Mouse (Mus musculus): ENCODE results near the gene Gm7029. TPM values are rescaled to one million over a fixed set of nuclear protein-coding genes. Genes with fewer than 3 reads are reported as not detected.

The Gm7029 gene
- total and polyA plus RNA-seq, 3 experiments, result not detected

DNA sequence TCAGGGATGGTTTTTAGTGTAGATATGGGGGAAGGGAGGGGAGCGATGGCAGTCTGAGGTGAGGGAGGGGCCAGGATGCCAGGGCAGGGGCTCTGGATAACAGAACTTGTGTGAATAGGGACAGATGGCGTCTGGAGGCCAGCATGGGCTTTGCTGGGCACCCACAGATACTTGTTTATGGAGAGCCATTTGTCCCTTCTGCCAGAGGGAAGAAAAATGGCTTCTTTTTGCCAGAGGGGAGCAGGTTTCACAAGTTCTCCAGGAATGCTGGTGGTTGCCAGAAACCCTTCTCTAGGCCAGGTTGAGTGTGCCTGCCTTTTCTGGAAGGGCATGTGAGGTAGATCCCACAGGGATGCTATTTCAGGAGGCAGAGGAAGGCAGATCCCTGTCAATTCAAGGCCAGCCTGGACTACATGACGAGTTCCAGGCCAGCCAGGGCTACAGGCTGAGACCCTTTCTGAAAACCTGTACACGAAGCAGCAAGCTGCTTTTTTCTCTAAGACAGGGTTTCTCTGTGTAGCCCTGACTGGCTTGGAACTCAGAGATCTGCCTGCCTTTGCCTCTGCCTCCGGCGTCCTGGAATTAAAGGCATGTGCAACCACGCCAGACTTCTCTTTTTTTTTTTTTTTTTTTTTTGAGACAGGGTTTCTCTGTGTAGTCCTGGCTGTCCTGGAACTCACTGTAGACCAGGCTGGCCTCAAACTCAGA, 26.8 kb downstream of the Gm7029 start:
- dilution Hi-C loops (cut with MboI; ENCODE audit: extremely low pct_ligation_motif_present, extremely low pct_unique_long_range_greater_than_20kb, low sequenced_read_pairs), result no loop called here
- no peak overlapping the region for H3K9ac ChIP-seq (ENCODE audit: insufficient read depth, low read depth)

DNA sequence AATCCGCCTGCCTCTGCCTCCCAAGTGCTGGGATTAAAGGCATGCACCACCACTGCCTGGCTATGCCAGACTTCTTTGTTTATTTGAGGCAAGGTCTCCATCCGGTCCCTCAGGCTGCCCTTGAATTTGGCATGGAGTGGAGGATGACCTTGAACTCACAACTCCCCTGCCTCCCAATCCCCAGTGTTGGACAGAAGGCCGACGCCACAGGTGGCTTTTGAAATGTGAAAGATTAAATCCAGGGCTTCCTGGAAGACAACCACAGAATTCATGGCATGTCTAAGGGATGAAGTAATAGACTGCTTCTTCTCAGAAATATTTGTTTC, 27.3 kb downstream of the Gm7029 start:
- H3K27me3 ChIP-seq (replicated peaks), result no peaks in the 10 kb centered on the region
- no peak overlapping the region for H3K4me3 ChIP-seq (replicated peaks in 1 of 3; ENCODE audit: low read depth in 2 of 3, low read length in 2 of 3, poor library complexity in 1 of 3)
- peaks cover 0 to 10% of the 10 kb centered on the region in 2 experiments; a peak in 2 of 4 replicates for H3K4me1 ChIP-seq (ENCODE audit: control insufficient read depth in 1 of 2, insufficient read depth in 2 of 2)
- H3K27ac ChIP-seq (ENCODE audit: insufficient read depth, low read depth), result no peak overlapping the region
- H3K4me2 ChIP-seq (ENCODE audit: insufficient read depth, low read depth, poor library complexity, severe bottlenecking), result no peak overlapping the region
- dilution Hi-C loops (cut with MboI; ENCODE audit: extremely low pct_ligation_motif_present, extremely low pct_unique_long_range_greater_than_20kb, low sequenced_read_pairs) (no loop called here), in situ Hi-C loops (cut with MboI; ENCODE audit: low pct_ligation_motif_present, low pct_unique_long_range_greater_than_20kb, low sequenced_read_pairs) (no loop called here)
- H3K9ac ChIP-seq (ENCODE audit: insufficient read depth, low read depth), result no peak overlapping the region
- no peak for DNase-seq (ENCODE audit: extremely low read depth)
- H3K79me2 ChIP-seq (replicated peaks; ENCODE audit: control insufficient read depth, extremely low read depth, insufficient read depth, poor library complexity, severe bottlenecking), result no peaks in the 10 kb centered on the region
- TF ChIP-seq POLR2A (IDR thresholded peaks at IDR 0.05; ENCODE audit: low read depth, low read length) (no peak), SIN3A (IDR thresholded peaks at IDR 0.05; ENCODE audit: low read length) (no peak), BHLHE40 (IDR thresholded peaks at IDR 0.05; ENCODE audit: low read depth, low read length) (no peak), MAFK (IDR thresholded peaks at IDR 0.05; ENCODE audit: insufficient replicate concordance, low read length) (no peak), MAZ (IDR thresholded peaks at IDR 0.05; ENCODE audit: low read depth, low read length) (no peak), ZKSCAN1 (IDR thresholded peaks at IDR 0.05; ENCODE audit: borderline replicate concordance, low read depth, low read length) (no peak), MEF2A (IDR thresholded peaks at IDR 0.05; ENCODE audit: borderline replicate concordance, low read depth, low read length) (no peak), PAX5 (IDR thresholded peaks at IDR 0.05; ENCODE audit: low read length) (no peak), E2F4 (IDR thresholded peaks at IDR 0.05; ENCODE audit: insufficient replicate concordance, low read depth, low read length) (no peak), ELF1 (IDR thresholded peaks at IDR 0.05; ENCODE audit: low read depth, low read length) (no peak), CHD2 (IDR thresholded peaks at IDR 0.05; ENCODE audit: low read length) (no peak), TCF12 (IDR thresholded peaks at IDR 0.05; ENCODE audit: low read depth, low read length) (no peak), ZNF384 (IDR thresholded peaks at IDR 0.05; ENCODE audit: low read depth, low read length) (no peak), EP300 (IDR thresholded peaks at IDR 0.05; ENCODE audit: low read length) (no peak), NRF1 (IDR thresholded peaks at IDR 0.05; ENCODE audit: low read depth, low read length) (no peak), IRF4 (IDR thresholded peaks at IDR 0.05; ENCODE audit: low read depth, low read length) (no peak)
- H3K9me3 ChIP-seq (replicated peaks; ENCODE audit: low read length), result no peaks in the 10 kb centered on the region
- no peaks in the 10 kb centered on the region for H3K36me3 ChIP-seq (replicated peaks in 1 of 2; ENCODE audit: control insufficient read depth in 1 of 2, insufficient read depth in 1 of 2, low read length in 1 of 2)

More for the DNA sequence above, 26.8 kb downstream of the Gm7029 start:
- Histone ChIP-seq H3K36me3 (replicated peaks in 1 of 2; ENCODE audit: control insufficient read depth in 1 of 2, insufficient read depth in 1 of 2, low read length in 1 of 2) (no peaks in the 10 kb centered on the region), H3K4me3 (replicated peaks in 1 of 3; ENCODE audit: low read depth in 2 of 3, low read length in 2 of 3, poor library complexity in 1 of 3) (no peak overlapping the region), H3K27ac (ENCODE audit: insufficient read depth, low read depth) (no peak overlapping the region), H3K79me2 (replicated peaks; ENCODE audit: control insufficient read depth, extremely low read depth, insufficient read depth, poor library complexity, severe bottlenecking) (no peaks in the 10 kb centered on the region), H3K27me3 (replicated peaks) (no peaks in the 10 kb centered on the region), H3K4me2 (ENCODE audit: insufficient read depth, low read depth, poor library complexity, severe bottlenecking) (no peak overlapping the region), H3K4me1 (ENCODE audit: control insufficient read depth in 1 of 2, insufficient read depth in 2 of 2) (peaks cover 0 to 10% of the 10 kb centered on the region in 2 experiments; a peak in 2 of 4 replicates), H3K9me3 (replicated peaks; ENCODE audit: low read length) (no peaks in the 10 kb centered on the region)
- DNase-seq (ENCODE audit: extremely low read depth), result no peak
- TF ChIP-seq MAFK (IDR thresholded peaks at IDR 0.05; ENCODE audit: insufficient replicate concordance, low read length), result no peak
- no peak for TF ChIP-seq GABPA (IDR thresholded peaks at IDR 0.05; ENCODE audit: insufficient replicate concordance, low read depth, low read length)
- TF ChIP-seq EP300 (IDR thresholded peaks at IDR 0.05; ENCODE audit: low read length), result no peak
- TF ChIP-seq TBP (conservative IDR thresholded peaks at IDR 0.05; ENCODE audit: low read depth, low read length), result no peak
- no peak for TF ChIP-seq USF2 (conservative IDR thresholded peaks at IDR 0.05; ENCODE audit: low read depth, low read length)
- TF ChIP-seq MAZ (IDR thresholded peaks at IDR 0.05; ENCODE audit: low read depth, low read length), result no peak
- TF ChIP-seq CTCF (conservative IDR thresholded peaks at IDR 0.05 in 1 of 2, IDR thresholded peaks at IDR 0.05 in 1 of 2; ENCODE audit: low read depth in 2 of 2, low read length in 2 of 2), result no peak
- no peak for TF ChIP-seq ETS1 (conservative IDR thresholded peaks at IDR 0.05; ENCODE audit: low read depth, low read length)
- no peak for TF ChIP-seq PAX5 (IDR thresholded peaks at IDR 0.05; ENCODE audit: low read length)
- no peak for TF ChIP-seq USF1 (IDR thresholded peaks at IDR 0.05; ENCODE audit: low read depth, low read length)
- TF ChIP-seq SMC3 (IDR thresholded peaks at IDR 0.05; ENCODE audit: low read depth, low read length), result no peak
- no peak for TF ChIP-seq ZMIZ1 (IDR thresholded peaks at IDR 0.05; ENCODE audit: low read depth, low read length)
- no peak for TF ChIP-seq TCF12 (IDR thresholded peaks at IDR 0.05; ENCODE audit: low read depth, low read length)
- TF ChIP-seq SIN3A (IDR thresholded peaks at IDR 0.05; ENCODE audit: low read length), result no peak
- no peak for TF ChIP-seq IRF4 (IDR thresholded peaks at IDR 0.05; ENCODE audit: low read depth, low read length)
- no peak for TF ChIP-seq MAX (IDR thresholded peaks at IDR 0.05; ENCODE audit: low read length)
- in situ Hi-C loops (cut with MboI; ENCODE audit: low pct_ligation_motif_present, low pct_unique_long_range_greater_than_20kb, low sequenced_read_pairs), result no loop called here
